Mouse (Mus musculus): ENCODE data around the gene Pid1. TPM values are rescaled to one million over a fixed set of nuclear protein-coding genes. Genes with fewer than 3 reads are reported as not detected.

Pid1 gene
- total and polyA plus RNA-seq, 2 experiments = 48.1 to 88.7 TPM

DNA sequence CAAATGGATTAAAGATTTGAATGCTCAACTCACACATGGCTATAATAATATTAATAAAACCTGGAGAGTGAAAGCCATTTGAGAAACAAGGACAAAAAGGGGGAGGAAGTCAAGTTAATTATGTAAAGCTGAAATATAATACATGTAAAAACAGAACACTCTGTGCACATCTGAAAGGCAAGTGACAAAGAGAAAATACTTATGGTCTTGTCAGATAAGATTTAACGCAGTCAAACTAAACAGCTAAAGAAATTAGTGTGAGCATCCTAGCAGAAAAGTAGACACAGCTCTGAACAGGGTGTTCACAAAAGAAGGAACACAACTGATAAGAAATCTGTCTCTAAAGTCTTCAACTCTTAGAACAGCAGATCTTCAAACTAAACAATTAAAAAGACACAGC is 38.2 kb upstream of the Pid1 start:
- Histone ChIP-seq H3K79me2 (ENCODE audit: control insufficient read depth, insufficient read depth, low read length) (no peaks in the 10 kb centered on the region), H3K27me3 (ENCODE audit: control insufficient read depth, insufficient read depth, low read length) (no peaks in the 10 kb centered on the region), H3K27ac (replicated peaks; ENCODE audit: insufficient read depth, low read depth, low read length) (no peak overlapping the region), H3K36me3 (ENCODE audit: control insufficient read depth, insufficient read depth, low read length) (no peaks in the 10 kb centered on the region), H3K4me3 (ENCODE audit: insufficient read depth, low read depth, low read length) (no peak overlapping the region), H3K4me1 (ENCODE audit: control insufficient read depth, insufficient read depth, low read length) (peaks cover 10% of the 10 kb centered on the region; the same call in 1 of the 2 replicates), H3K9ac (ENCODE audit: low read depth, low read length) (no peak overlapping the region)
- no peak for TF ChIP-seq CTCF (IDR thresholded peaks at IDR 0.05; ENCODE audit: low read depth, low read length)
- TF ChIP-seq POLR2A (IDR thresholded peaks at IDR 0.05; ENCODE audit: extremely low read depth, insufficient read depth, low read length) = no peak
- no peak for DNase-seq (ENCODE audit: extremely low read depth, low read depth, low spot score)
- 89% methylated on average over 1 of the region's 1 CpGs for WGBS

DNA sequence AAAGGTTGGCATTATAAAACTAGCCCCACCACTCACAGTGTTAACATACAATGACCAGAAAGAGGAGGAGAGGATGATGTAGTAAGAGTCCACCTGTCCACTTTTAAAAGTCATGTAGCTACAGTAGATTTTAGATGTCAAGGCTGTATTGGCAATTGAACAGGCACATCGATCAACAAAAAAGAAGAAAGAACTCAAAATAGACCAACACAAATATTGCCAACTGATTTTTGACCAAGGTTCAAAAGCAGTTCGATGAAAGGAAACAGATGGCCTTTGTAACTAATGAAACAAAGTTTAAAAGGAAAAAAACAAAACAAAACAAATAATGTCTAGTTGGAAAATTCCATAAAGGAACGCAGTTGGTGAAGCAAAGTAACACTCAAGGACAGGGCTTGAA is 35.7 kb upstream of the Pid1 start:
- peak; percentile 98 for DNase-seq (ENCODE audit: extremely low read depth, low read depth, low spot score)
- no peaks in the 10 kb centered on the region for H3K27me3 ChIP-seq (ENCODE audit: control insufficient read depth, insufficient read depth, low read length)
- H3K4me1 ChIP-seq (ENCODE audit: control insufficient read depth, insufficient read depth, low read length) = peaks cover 10% of the 10 kb centered on the region; the same call in 1 of the 2 replicates
- H3K27ac ChIP-seq (replicated peaks; ENCODE audit: insufficient read depth, low read depth, low read length) = peak overlapping the region; percentile 73
- H3K79me2 ChIP-seq (ENCODE audit: control insufficient read depth, insufficient read depth, low read length) = no peaks in the 10 kb centered on the region
- TF ChIP-seq CTCF (IDR thresholded peaks at IDR 0.05; ENCODE audit: low read depth, low read length) (no peak), POLR2A (IDR thresholded peaks at IDR 0.05; ENCODE audit: extremely low read depth, insufficient read depth, low read length) (no peak)
- WGBS = 13% methylated on average over 3 of the region's 3 CpGs
- no peaks in the 10 kb centered on the region for H3K36me3 ChIP-seq (ENCODE audit: control insufficient read depth, insufficient read depth, low read length)
- H3K4me3 ChIP-seq (ENCODE audit: insufficient read depth, low read depth, low read length) = no peak overlapping the region
- no peak overlapping the region for H3K9ac ChIP-seq (ENCODE audit: low read depth, low read length)

- no peaks in the 10 kb centered on the region for H3K27me3 ChIP-seq (ENCODE audit: control insufficient read depth, insufficient read depth, low read length)
Observed at GRCm38 (mm10) chr1:84399118-84399517, 35.1 kb upstream of the Pid1 start.

GRCm38 (mm10) chr1:84396787-84397186 is 32.8 kb upstream of the Pid1 start:
- Histone ChIP-seq H3K9ac (ENCODE audit: low read depth, low read length) (no peak overlapping the region), H3K36me3 (ENCODE audit: control insufficient read depth, insufficient read depth, low read length) (no peaks in the 10 kb centered on the region), H3K79me2 (ENCODE audit: control insufficient read depth, insufficient read depth, low read length) (no peaks in the 10 kb centered on the region), H3K27ac (replicated peaks; ENCODE audit: insufficient read depth, low read depth, low read length) (no peak overlapping the region), H3K4me3 (ENCODE audit: insufficient read depth, low read depth, low read length) (no peak overlapping the region), H3K27me3 (ENCODE audit: control insufficient read depth, insufficient read depth, low read length) (no peaks in the 10 kb centered on the region), H3K4me1 (ENCODE audit: control insufficient read depth, insufficient read depth, low read length) (peaks cover 10% of the 10 kb centered on the region; the same call in 1 of the 2 replicates)
- WGBS = 65% methylated on average over 3 of the region's 3 CpGs
- TF ChIP-seq CTCF (IDR thresholded peaks at IDR 0.05; ENCODE audit: low read depth, low read length) = no peak
- DNase-seq (ENCODE audit: extremely low read depth, low read depth, low spot score) = no peak

More at GRCm38 (mm10) chr1:84399118-84399517, 35.1 kb upstream of the Pid1 start:
- TF ChIP-seq POLR2A (IDR thresholded peaks at IDR 0.05; ENCODE audit: extremely low read depth, insufficient read depth, low read length) (no peak), CTCF (IDR thresholded peaks at IDR 0.05; ENCODE audit: low read depth, low read length) (no peak)
- no peak overlapping the region for H3K9ac ChIP-seq (ENCODE audit: low read depth, low read length)
- WGBS = 96% methylated on average over 4 of the region's 4 CpGs
- no peaks in the 10 kb centered on the region for H3K36me3 ChIP-seq (ENCODE audit: control insufficient read depth, insufficient read depth, low read length)
- H3K4me1 ChIP-seq (ENCODE audit: control insufficient read depth, insufficient read depth, low read length) = peaks cover 10% of the 10 kb centered on the region; the same call in 1 of the 2 replicates
- no peaks in the 10 kb centered on the region for H3K79me2 ChIP-seq (ENCODE audit: control insufficient read depth, insufficient read depth, low read length)
- H3K4me3 ChIP-seq (ENCODE audit: insufficient read depth, low read depth, low read length) = no peak overlapping the region
- peak overlapping the region; percentile 12 for H3K27ac ChIP-seq (replicated peaks; ENCODE audit: insufficient read depth, low read depth, low read length)
- DNase-seq (ENCODE audit: extremely low read depth, low read depth, low spot score) = no peak

DNA sequence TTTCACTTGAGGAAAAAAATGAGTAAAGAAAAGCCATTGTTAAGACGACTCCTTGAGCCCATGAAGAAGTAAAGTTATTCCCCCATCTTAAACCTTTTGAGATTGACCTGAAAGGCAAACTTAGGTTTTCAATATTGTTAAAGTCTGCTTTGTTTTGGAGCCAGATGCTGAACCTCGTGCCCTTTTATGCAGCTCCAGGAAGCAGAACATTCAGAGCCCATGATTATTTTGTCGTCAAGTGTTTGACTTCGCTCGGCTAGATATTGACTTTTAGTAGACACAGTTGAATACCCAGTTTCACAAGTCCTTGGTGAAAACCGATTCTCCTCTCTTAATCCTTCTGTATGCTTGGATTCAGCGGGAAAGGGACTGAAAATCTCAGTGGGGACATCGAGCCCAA is 31.9 kb upstream of the Pid1 start:
- H3K4me1 ChIP-seq (ENCODE audit: control insufficient read depth, insufficient read depth, low read length) = peaks cover 10% of the 10 kb centered on the region; the same call in 1 of the 2 replicates
- no peak overlapping the region for H3K4me3 ChIP-seq (ENCODE audit: insufficient read depth, low read depth, low read length)
- H3K9ac ChIP-seq (ENCODE audit: low read depth, low read length) = no peak overlapping the region
- DNase-seq (ENCODE audit: extremely low read depth, low read depth, low spot score) = peak; percentile 37
- H3K27me3 ChIP-seq (ENCODE audit: control insufficient read depth, insufficient read depth, low read length) = no peaks in the 10 kb centered on the region
- no peak overlapping the region for H3K27ac ChIP-seq (replicated peaks; ENCODE audit: insufficient read depth, low read depth, low read length)
- H3K79me2 ChIP-seq (ENCODE audit: control insufficient read depth, insufficient read depth, low read length) = no peaks in the 10 kb centered on the region
- TF ChIP-seq POLR2A (IDR thresholded peaks at IDR 0.05; ENCODE audit: extremely low read depth, insufficient read depth, low read length) (no peak), CTCF (IDR thresholded peaks at IDR 0.05; ENCODE audit: low read depth, low read length) (no peak)
- H3K36me3 ChIP-seq (ENCODE audit: control insufficient read depth, insufficient read depth, low read length) = no peaks in the 10 kb centered on the region
- 56% methylated on average over 8 of the region's 8 CpGs for WGBS

GRCm38 (mm10) chr1:84390961-84391360 is 27.0 kb upstream of the Pid1 start:
- no peaks in the 10 kb centered on the region for H3K27me3 ChIP-seq (ENCODE audit: control insufficient read depth, insufficient read depth, low read length)
- TF ChIP-seq CTCF (IDR thresholded peaks at IDR 0.05; ENCODE audit: low read depth, low read length) (no peak), POLR2A (IDR thresholded peaks at IDR 0.05; ENCODE audit: extremely low read depth, insufficient read depth, low read length) (no peak)
- 84% methylated on average over 4 of the region's 4 CpGs for WGBS
- H3K36me3 ChIP-seq (ENCODE audit: control insufficient read depth, insufficient read depth, low read length) = no peaks in the 10 kb centered on the region
- no peak overlapping the region for H3K4me3 ChIP-seq (ENCODE audit: insufficient read depth, low read depth, low read length)
- no peaks in the 10 kb centered on the region for H3K79me2 ChIP-seq (ENCODE audit: control insufficient read depth, insufficient read depth, low read length)
- no peak for DNase-seq (ENCODE audit: extremely low read depth, low read depth, low spot score)
- H3K9ac ChIP-seq (ENCODE audit: low read depth, low read length) = no peak overlapping the region
- H3K27ac ChIP-seq (replicated peaks; ENCODE audit: insufficient read depth, low read depth, low read length) = no peak overlapping the region
- no peaks in the 10 kb centered on the region for H3K4me1 ChIP-seq (ENCODE audit: control insufficient read depth, insufficient read depth, low read length)
